Mouse (Mus musculus): ENCODE measurements around the gene Rab4a. TPM values are rescaled to one million over a fixed set of nuclear protein-coding genes. Genes with fewer than 3 reads are reported as not detected.
A peak's percentile ranks its signal among the peaks of the same experiment; 100 is the strongest.

The Rab4a gene
- total RNA-seq, 2 experiments from 2014 or later, result 46.5 to 51.8 TPM

GRCm38 (mm10) chr8:123786644-123787043 is 19.1 kb upstream of the Rab4a start:
- intact Hi-C loops (cut with DNase I), result no loop called here
- DNase-seq (ENCODE audit: low spot score in 2 of 2), result no peak

GRCm38 (mm10) chr8:123787254-123787897 is 18.4 kb upstream of the Rab4a start:
- intact Hi-C loops (cut with DNase I), result no loop called here
- no peak for DNase-seq (ENCODE audit: low spot score in 2 of 2)

GRCm38 (mm10) chr8:123788416-123789170 is 17.2 kb upstream of the Rab4a start:
- no peak for DNase-seq (ENCODE audit: low spot score in 2 of 2)

GRCm38 (mm10) chr8:123789461-123789860 is 16.3 kb upstream of the Rab4a start:
- no peak for DNase-seq (ENCODE audit: low spot score in 2 of 2)
- intact Hi-C loops (cut with DNase I), result no loop called here

More at GRCm38 (mm10) chr8:123788416-123789170, 17.2 kb upstream of the Rab4a start:
- intact Hi-C loops (cut with DNase I), result no loop called here

GRCm38 (mm10) chr8:123789970-123790369 is 15.8 kb upstream of the Rab4a start:
- intact Hi-C loops (cut with DNase I), result loop anchor here (2.0 to 5.0 kb wide), 3 partner anchors 43 to 132 kb away; no protein-coding TSS in a partner anchor
- DNase-seq (ENCODE audit: low spot score in 2 of 2), result peak; percentile 91 to 93

GRCm38 (mm10) chr8:123791101-123791844 is 14.5 kb upstream of the Rab4a start:
- no peak for DNase-seq (ENCODE audit: low spot score in 2 of 2)
- intact Hi-C loops (cut with DNase I), result loop anchor here (2.0 to 5.0 kb wide), 3 partner anchors 42 to 131 kb away; no protein-coding TSS in a partner anchor

- no peak for DNase-seq (ENCODE audit: low spot score in 2 of 2)
- intact Hi-C loops (cut with DNase I), result loop anchor here (2.0 to 5.0 kb wide), 3 partner anchors 41 to 130 kb away; no protein-coding TSS in a partner anchor
Measured at GRCm38 (mm10) chr8:123791845-123792225, 13.9 kb upstream of the Rab4a start.

GRCm38 (mm10) chr8:123793900-123794299 is 11.9 kb upstream of the Rab4a start:
- DNase-seq (ENCODE audit: low spot score in 2 of 2), result no peak
- intact Hi-C loops (cut with DNase I), result loop anchor here (5.0 kb wide), 2 partner anchors 113 to 128 kb away; no protein-coding TSS in a partner anchor

GRCm38 (mm10) chr8:123794766-123795165 is 11.0 kb upstream of the Rab4a start:
- no peak for DNase-seq (ENCODE audit: low spot score in 2 of 2)
- intact Hi-C loops (cut with DNase I), result loop anchor here (5.0 kb wide), 2 partner anchors 113 to 128 kb away; no protein-coding TSS in a partner anchor

GRCm38 (mm10) chr8:123796758-123797157 is 9.0 kb upstream of the Rab4a start:
- DNase-seq (ENCODE audit: low spot score in 2 of 2), result no peak
- intact Hi-C loops (cut with DNase I), result no loop called here

GRCm38 (mm10) chr8:123797928-123798327 is 7.9 kb upstream of the Rab4a start:
- no peak for DNase-seq (ENCODE audit: low spot score in 2 of 2)
- intact Hi-C loops (cut with DNase I), result no loop called here

GRCm38 (mm10) chr8:123799434-123799833 is 6.4 kb upstream of the Rab4a start:
- intact Hi-C loops (cut with DNase I), result no loop called here
- DNase-seq (ENCODE audit: low spot score in 2 of 2), result no peak

GRCm38 (mm10) chr8:123799885-123800284 is 5.9 kb upstream of the Rab4a start:
- no peak for DNase-seq (ENCODE audit: low spot score in 2 of 2)
- intact Hi-C loops (cut with DNase I), result no loop called here

GRCm38 (mm10) chr8:123800867-123801266 is 4.9 kb upstream of the Rab4a start:
- intact Hi-C loops (cut with DNase I), result no loop called here

GRCm38 (mm10) chr8:123801538-123801937 is 4.2 kb upstream of the Rab4a start:
- intact Hi-C loops (cut with DNase I), result no loop called here
- no peak for DNase-seq (ENCODE audit: low spot score in 2 of 2)

More at GRCm38 (mm10) chr8:123800867-123801266, 4.9 kb upstream of the Rab4a start:
- no peak for DNase-seq (ENCODE audit: low spot score in 2 of 2)

- intact Hi-C loops (cut with DNase I), result no loop called here
- DNase-seq (ENCODE audit: low spot score in 2 of 2), result no peak
Measured at GRCm38 (mm10) chr8:123803639-123804038, 2.1 kb upstream of the Rab4a start.

- no peak for DNase-seq (ENCODE audit: low spot score in 2 of 2)
- intact Hi-C loops (cut with DNase I), result no loop called here
Measured at GRCm38 (mm10) chr8:123804586-123804985, 1.2 kb upstream of the Rab4a start.

GRCm38 (mm10) chr8:123805209-123805717 is 522 bp upstream of the Rab4a start:
- intact Hi-C loops (cut with DNase I), result no loop called here
- DNase-seq (ENCODE audit: low spot score in 2 of 2), result no peak

- DNase-seq (ENCODE audit: low spot score in 2 of 2), result no peak
- intact Hi-C loops (cut with DNase I), result no loop called here
Measured at GRCm38 (mm10) chr8:123806374-123806935, 670 bp downstream of the Rab4a start.
